Mouse (Mus musculus): ENCODE measurements around the gene Eapp. TPM values are rescaled to one million over a fixed set of nuclear protein-coding genes. Genes with fewer than 3 reads are reported as not detected.
"Not testable (repeated sequence)": the region's sequence is repeated elsewhere in the genome, so short reads cannot be mapped to it uniquely, and the experiment has no call there.

Gene Eapp
- 43.3 and 45.7 TPM in 2 replicates for polyA plus RNA-seq (2015; fragmentation: Nextera tagmentation; extraction: Ambion mirVana)

DNA sequence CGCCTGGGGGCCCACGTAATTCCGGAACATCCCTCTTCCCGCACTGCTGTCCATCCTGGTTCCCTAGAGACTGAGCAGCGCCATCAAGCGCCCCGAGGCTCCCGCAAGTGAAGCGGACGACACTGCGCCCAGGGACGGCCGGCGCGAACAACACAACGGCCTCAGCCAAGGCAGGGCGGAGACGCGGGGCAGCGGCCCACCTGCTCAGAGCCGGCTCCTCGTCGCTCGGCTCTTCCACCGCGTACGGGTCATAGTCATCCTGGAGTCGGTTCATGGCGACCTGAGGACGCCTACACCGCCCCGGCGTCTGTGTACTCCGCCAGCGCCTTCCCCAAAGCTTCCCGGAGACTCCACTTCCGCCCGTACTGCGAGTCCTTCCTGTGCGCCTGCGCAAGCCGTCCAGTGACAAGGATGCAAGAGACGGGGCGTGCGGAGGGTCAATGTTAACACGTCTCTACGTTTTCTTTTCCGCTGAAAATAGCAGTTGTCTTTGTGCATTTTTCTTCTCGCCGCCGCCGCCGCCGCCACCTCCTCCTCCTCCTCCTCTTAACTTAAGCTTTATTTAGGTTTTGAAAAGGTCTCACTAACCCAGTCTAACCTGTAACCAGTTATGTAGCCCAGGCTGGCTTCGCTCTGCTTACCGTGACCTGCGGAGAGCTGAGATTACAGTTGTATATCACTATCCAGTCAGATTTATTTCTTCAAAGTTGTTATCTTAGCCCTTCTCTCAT is at the start of gene Eapp:
TSS of gene Eapp (minus strand) at position 387 of the 731 bp plus-strand sequence.
- WGBS, result under 1% methylated on average over 55 of the region's 57 CpGs
- H3K4me1 ChIP-seq (ENCODE audit: control insufficient read depth, insufficient read depth, low read length), result peaks cover 4% of the 10 kb centered on the region
- no peaks in the 10 kb centered on the region for H3K27me3 ChIP-seq (ENCODE audit: control insufficient read depth, insufficient read depth, low read length)
- peak; percentile 91 for ATAC-seq (replicated peaks; ENCODE audit: extremely low read depth, insufficient read depth, low FRiP score)
- no peaks in the 10 kb centered on the region for H3K9me3 ChIP-seq (replicated peaks; ENCODE audit: control insufficient read depth, low read length)
- peak within 1 kb of the TSS; percentile 98 for H3K27ac ChIP-seq (ENCODE audit: low read length)
- peak within 1 kb of the TSS; percentile 78 for H3K4me3 ChIP-seq (ENCODE audit: low read length)
- peak within 1 kb of the TSS; percentile 90 for H3K9ac ChIP-seq (ENCODE audit: low read length)
- H3K4me2 ChIP-seq (ENCODE audit: low read depth, low read length), result peak within 1 kb of the TSS; percentile 95
- peaks cover 7% of the 10 kb centered on the region for H3K36me3 ChIP-seq (ENCODE audit: control insufficient read depth, insufficient read depth)

DNA sequence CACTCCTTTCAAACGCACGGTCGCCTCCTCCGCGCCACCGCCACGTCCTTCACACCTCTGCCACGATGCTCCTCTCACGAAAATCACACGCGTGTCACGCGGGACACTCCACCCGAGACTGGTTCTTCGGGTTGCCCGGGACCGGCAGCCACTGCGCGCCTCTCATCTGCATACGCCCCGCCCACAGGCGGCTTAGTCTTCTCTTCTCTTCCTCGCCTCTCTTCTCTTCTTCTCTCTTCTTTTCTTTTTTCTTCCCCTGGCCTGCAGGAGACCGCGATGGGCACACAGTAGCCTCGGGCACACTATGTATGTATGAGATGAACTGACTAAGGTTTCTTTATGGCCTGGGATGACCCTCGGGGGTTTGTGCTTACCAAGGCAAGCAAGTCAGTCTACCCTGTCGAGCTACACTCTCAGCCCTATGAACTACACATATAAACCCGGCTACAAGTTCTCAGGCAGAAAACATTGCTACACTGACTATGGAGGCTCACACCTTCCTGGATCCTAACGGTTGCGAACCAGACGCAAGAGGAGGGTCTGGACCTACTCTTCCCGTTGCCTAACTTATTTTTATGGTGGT is 43.1 kb upstream of the Eapp start:
- not testable (repeated sequence) for H3K27ac ChIP-seq (ENCODE audit: low read length); H3K4me1 ChIP-seq (ENCODE audit: control insufficient read depth, insufficient read depth, low read length); H3K4me3 ChIP-seq (ENCODE audit: low read length); H3K27me3 ChIP-seq (ENCODE audit: control insufficient read depth, insufficient read depth, low read length); H3K9ac ChIP-seq (ENCODE audit: low read length); H3K4me2 ChIP-seq (ENCODE audit: low read depth, low read length); H3K36me3 ChIP-seq (ENCODE audit: control insufficient read depth, insufficient read depth); H3K9me3 ChIP-seq (replicated peaks; ENCODE audit: control insufficient read depth, low read length)
- 0% methylated on average over 8 of the region's 33 CpGs for WGBS
- peak; percentile 37 for ATAC-seq (replicated peaks; ENCODE audit: extremely low read depth, insufficient read depth, low FRiP score)

GRCm38 (mm10) chr12:54737891-54738660 is 42.4 kb upstream of the Eapp start:
- H3K4me2 ChIP-seq (ENCODE audit: low read depth, low read length); H3K27ac ChIP-seq (ENCODE audit: low read length); H3K4me1 ChIP-seq (ENCODE audit: control insufficient read depth, insufficient read depth, low read length); H3K9me3 ChIP-seq (replicated peaks; ENCODE audit: control insufficient read depth, low read length); H3K27me3 ChIP-seq (ENCODE audit: control insufficient read depth, insufficient read depth, low read length); H3K36me3 ChIP-seq (ENCODE audit: control insufficient read depth, insufficient read depth); H3K9ac ChIP-seq (ENCODE audit: low read length); H3K4me3 ChIP-seq (ENCODE audit: low read length): not testable (repeated sequence)
- ATAC-seq (replicated peaks; ENCODE audit: extremely low read depth, insufficient read depth, low FRiP score), result peak; percentile 83
- no CpG with 5 or more reads among the region's 21 CpGs for WGBS

DNA sequence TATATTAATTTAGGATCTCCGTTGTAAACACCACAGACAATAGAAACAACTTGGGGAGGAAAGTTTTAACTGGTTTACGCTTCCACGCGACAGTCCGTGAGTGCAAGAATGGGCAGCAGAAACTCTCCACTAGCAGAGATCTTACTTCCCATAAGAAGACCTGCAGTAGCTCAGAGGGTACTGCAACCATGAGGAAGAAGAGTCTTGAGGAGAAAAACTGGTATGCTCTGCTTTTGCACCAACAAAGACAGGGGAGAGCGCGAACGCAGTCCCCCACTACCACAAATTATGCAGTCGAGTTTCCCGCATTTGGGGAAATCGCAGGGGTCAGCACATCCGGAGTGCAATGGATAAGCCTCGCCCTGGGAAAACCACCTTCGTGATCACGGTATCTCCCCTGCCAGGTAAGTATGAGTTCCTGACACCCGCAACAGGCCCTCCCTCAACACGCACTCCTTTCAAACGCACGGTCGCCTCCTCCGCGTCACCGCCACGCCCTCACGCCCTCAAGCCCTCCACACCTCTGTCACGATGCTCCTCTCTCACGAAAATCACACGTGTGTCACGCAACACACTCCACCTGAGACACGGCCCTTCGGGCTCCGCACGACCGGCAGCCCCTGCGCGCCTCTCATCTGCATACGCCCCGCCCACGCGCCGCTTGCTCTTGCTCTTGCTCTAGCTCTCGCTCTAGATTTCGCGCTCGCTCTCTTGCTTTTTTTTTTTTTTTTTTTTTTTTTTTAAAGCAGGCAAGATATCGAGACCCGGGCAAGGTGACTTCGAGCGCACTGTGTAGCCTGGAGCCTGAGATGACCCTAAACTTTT is 38.8 kb upstream of the Eapp start:
- ATAC-seq (replicated peaks; ENCODE audit: extremely low read depth, insufficient read depth, low FRiP score), result peak; percentile 50
- not testable (repeated sequence) for H3K4me2 ChIP-seq (ENCODE audit: low read depth, low read length); H3K9ac ChIP-seq (ENCODE audit: low read length); H3K4me3 ChIP-seq (ENCODE audit: low read length); H3K9me3 ChIP-seq (replicated peaks; ENCODE audit: control insufficient read depth, low read length); H3K36me3 ChIP-seq (ENCODE audit: control insufficient read depth, insufficient read depth); H3K4me1 ChIP-seq (ENCODE audit: control insufficient read depth, insufficient read depth, low read length); H3K27me3 ChIP-seq (ENCODE audit: control insufficient read depth, insufficient read depth, low read length); H3K27ac ChIP-seq (ENCODE audit: low read length)
- WGBS, result 0% methylated on average over 7 of the region's 49 CpGs

DNA sequence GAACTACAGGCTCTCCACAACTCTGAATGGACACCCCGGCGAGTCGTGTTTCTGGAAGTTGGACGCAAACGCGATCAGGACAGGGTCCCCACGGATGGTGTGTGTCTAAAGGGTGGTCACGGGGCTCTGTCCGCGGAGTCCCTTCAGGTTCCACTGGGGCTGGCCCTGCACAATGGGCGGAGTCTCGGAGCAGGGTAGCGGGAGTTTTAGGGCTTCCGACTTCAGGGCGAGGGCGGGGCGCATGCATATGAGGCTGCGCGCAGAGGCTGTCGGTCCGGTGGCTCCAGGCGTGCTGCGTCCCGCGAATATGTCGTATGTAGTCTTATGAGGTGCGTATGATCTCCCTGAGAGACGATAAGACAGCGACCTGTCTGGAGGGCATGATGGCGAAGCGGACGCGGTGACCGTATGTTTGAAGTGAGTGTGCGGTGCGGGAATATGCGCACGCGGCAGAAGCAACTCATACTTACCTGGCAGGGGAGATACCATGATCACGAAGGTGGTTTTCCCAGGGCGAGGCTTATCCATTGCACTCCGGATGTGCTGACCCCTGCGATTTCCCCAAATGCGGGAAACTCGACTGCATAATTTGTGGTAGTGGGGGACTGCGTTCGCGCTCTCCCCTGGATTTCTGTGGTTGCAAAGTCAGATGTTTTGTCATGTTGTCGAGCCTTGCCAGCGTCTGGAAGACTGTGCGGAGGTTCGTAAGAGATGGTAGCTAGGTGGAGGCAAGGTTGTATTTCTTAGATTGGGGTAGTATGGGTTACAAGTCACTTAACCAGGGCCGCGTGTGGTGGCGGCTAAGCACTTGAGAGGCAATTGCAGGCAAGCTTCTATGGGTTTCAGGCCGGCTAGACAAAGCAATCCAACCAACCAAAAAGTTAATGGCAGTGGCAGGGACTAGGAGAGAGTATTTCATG is 33.7 kb upstream of the Eapp start:
- H3K9ac ChIP-seq (ENCODE audit: low read length); H3K4me3 ChIP-seq (ENCODE audit: low read length); H3K27me3 ChIP-seq (ENCODE audit: control insufficient read depth, insufficient read depth, low read length); H3K4me1 ChIP-seq (ENCODE audit: control insufficient read depth, insufficient read depth, low read length); H3K9me3 ChIP-seq (replicated peaks; ENCODE audit: control insufficient read depth, low read length); H3K36me3 ChIP-seq (ENCODE audit: control insufficient read depth, insufficient read depth); H3K4me2 ChIP-seq (ENCODE audit: low read depth, low read length); H3K27ac ChIP-seq (ENCODE audit: low read length): not testable (repeated sequence)
- peak; percentile 94 for ATAC-seq (replicated peaks; ENCODE audit: extremely low read depth, insufficient read depth, low FRiP score)
- WGBS, result no CpG with 5 or more reads among the region's 56 CpGs

- not testable (repeated sequence) for H3K9ac ChIP-seq (ENCODE audit: low read length); H3K27ac ChIP-seq (ENCODE audit: low read length); H3K9me3 ChIP-seq (replicated peaks; ENCODE audit: control insufficient read depth, low read length); H3K4me3 ChIP-seq (ENCODE audit: low read length); H3K4me2 ChIP-seq (ENCODE audit: low read depth, low read length); H3K36me3 ChIP-seq (ENCODE audit: control insufficient read depth, insufficient read depth); H3K27me3 ChIP-seq (ENCODE audit: control insufficient read depth, insufficient read depth, low read length); H3K4me1 ChIP-seq (ENCODE audit: control insufficient read depth, insufficient read depth, low read length)
- ATAC-seq (replicated peaks; ENCODE audit: extremely low read depth, insufficient read depth, low FRiP score), result peak; percentile 94
- WGBS, result no CpG with 5 or more reads among the region's 56 CpGs
Observed at GRCm38 (mm10) chr12:54718871-54719786, 23.4 kb upstream of the Eapp start.

GRCm38 (mm10) chr12:54717516-54717915 is 21.8 kb upstream of the Eapp start:
- not testable (repeated sequence) for H3K27me3 ChIP-seq (ENCODE audit: control insufficient read depth, insufficient read depth, low read length); H3K9me3 ChIP-seq (replicated peaks; ENCODE audit: control insufficient read depth, low read length); H3K4me1 ChIP-seq (ENCODE audit: control insufficient read depth, insufficient read depth, low read length); H3K9ac ChIP-seq (ENCODE audit: low read length); H3K27ac ChIP-seq (ENCODE audit: low read length); H3K4me3 ChIP-seq (ENCODE audit: low read length); H3K36me3 ChIP-seq (ENCODE audit: control insufficient read depth, insufficient read depth); H3K4me2 ChIP-seq (ENCODE audit: low read depth, low read length); ATAC-seq (replicated peaks; ENCODE audit: extremely low read depth, insufficient read depth, low FRiP score)
- 71% methylated on average over 5 of the region's 11 CpGs for WGBS
